Mouse (Mus musculus): Measurements from ENCODE around the gene Zbtb7a. TPM values are rescaled to one million over a fixed set of nuclear protein-coding genes. Genes with fewer than 3 reads are reported as not detected.
"Not testable (repeated sequence)": the region's sequence is repeated elsewhere in the genome, so short reads cannot be mapped to it uniquely, and the experiment has no call there.

Gene Zbtb7a
- polyA plus RNA-seq, 1 experiment from 2014 or later = 94.1 TPM

- peaks cover 11% of the 10 kb centered on the region; the same call in 1 of the 2 replicates for H3K36me3 ChIP-seq (ENCODE audit: control insufficient read depth, insufficient read depth, low read length)
- H3K4me1 ChIP-seq (replicated peaks; ENCODE audit: control insufficient read depth, insufficient read depth) = no peaks in the 10 kb centered on the region
- no peaks in the 10 kb centered on the region for H3K27me3 ChIP-seq (ENCODE audit: control insufficient read depth, insufficient read depth, low read length)
- peak within 1 kb of the TSS; percentile 93 for H3K4me2 ChIP-seq (replicated peaks; ENCODE audit: low read depth)
- H3K27ac ChIP-seq (replicated peaks) = peak within 1 kb of the TSS; percentile 87
- TF ChIP-seq EP300 (optimal IDR thresholded peaks at IDR 0.05) (no peak), CTCF (IDR thresholded peaks at IDR 0.05; ENCODE audit: low read depth) (no peak)
- under 1% methylated on average over 49 of the region's 64 CpGs for WGBS
- peak within 1 kb of the TSS; percentile 91 for H3K4me3 ChIP-seq (ENCODE audit: low read depth, low read length)
- ATAC-seq (ENCODE audit: low FRiP score, low TSS enrichment) (peak; percentile 91), DNase-seq (ENCODE audit: low spot score) (peak; percentile 100)
- H3K9ac ChIP-seq (ENCODE audit: low read length) = peak within 1 kb of the TSS; percentile 88
- H3K9me3 ChIP-seq (ENCODE audit: control insufficient read depth, low read length) = no peaks in the 10 kb centered on the region
Observed at GRCm38 (mm10) chr10:81167200-81168086, 32.4 kb downstream of the Zbtb7a start, which contains the start of gene Pias4. Gene Pias4, minus strand, starts transcription at chr10:81167923.

GRCm38 (mm10) chr10:81168087-81168431 is 33.0 kb downstream of the Zbtb7a start:
- 8% methylated on average over 5 of the region's 5 CpGs for WGBS

DNA sequence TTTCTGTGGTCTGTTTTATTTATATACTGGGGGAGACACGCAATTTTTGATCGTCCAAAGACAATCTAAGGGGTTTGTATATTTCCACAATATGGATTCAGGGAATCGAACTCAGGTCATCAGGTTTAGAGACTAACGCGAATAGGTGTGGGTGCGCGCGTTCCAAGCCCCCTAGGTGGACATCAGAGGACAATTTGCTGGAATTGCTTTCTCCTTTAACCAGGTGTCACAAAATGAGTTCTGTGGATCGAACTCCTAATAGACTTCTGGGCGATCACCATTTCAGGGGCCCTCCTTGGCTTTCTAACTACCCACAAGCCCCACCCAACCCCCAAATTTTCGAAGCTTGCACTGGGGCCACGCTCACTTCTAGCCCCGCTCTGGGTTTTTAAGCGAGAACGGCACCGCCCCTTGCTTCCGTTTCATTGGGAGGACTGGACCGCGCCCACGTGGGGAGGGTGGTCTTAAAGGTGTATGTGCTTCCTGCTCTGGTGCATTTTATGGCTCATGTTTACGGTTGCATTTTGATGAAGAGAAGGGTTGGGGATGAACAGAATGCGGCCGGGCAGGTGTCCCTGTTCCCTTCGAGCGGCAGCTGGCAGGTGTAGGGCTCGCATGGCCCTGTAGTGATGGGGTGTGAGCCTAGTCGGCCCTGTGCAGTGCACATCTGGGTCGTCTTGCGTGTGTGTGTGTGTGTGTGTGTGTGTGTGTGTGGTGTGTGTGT is 33.7 kb downstream of the Zbtb7a start:
- peak overlapping the region; percentile 55 for H3K9ac ChIP-seq (ENCODE audit: low read length)
- DNase-seq (ENCODE audit: low spot score) (peak; percentile 90), ATAC-seq (ENCODE audit: low FRiP score, low TSS enrichment) (peak; percentile 55)
- TF ChIP-seq EP300 (optimal IDR thresholded peaks at IDR 0.05) (no peak), CTCF (IDR thresholded peaks at IDR 0.05; ENCODE audit: low read depth) (no peak)
- H3K27ac ChIP-seq (replicated peaks) = peak overlapping the region; percentile 87
- H3K9me3 ChIP-seq (ENCODE audit: control insufficient read depth, low read length) = no peaks in the 10 kb centered on the region
- H3K4me3 ChIP-seq (ENCODE audit: low read depth, low read length) = peak overlapping the region; percentile 42
- H3K27me3 ChIP-seq (ENCODE audit: control insufficient read depth, insufficient read depth, low read length) = no peaks in the 10 kb centered on the region
- H3K4me2 ChIP-seq (replicated peaks; ENCODE audit: low read depth) = peak overlapping the region; percentile 75
- H3K36me3 ChIP-seq (ENCODE audit: control insufficient read depth, insufficient read depth, low read length) = peaks cover 1% of the 10 kb centered on the region; the same call in 1 of the 2 replicates
- no peaks in the 10 kb centered on the region for H3K4me1 ChIP-seq (replicated peaks; ENCODE audit: control insufficient read depth, insufficient read depth)
- under 1% methylated on average over 29 of the region's 29 CpGs for WGBS

More at GRCm38 (mm10) chr10:81168087-81168431, 33.0 kb downstream of the Zbtb7a start:
- peaks cover 7% of the 10 kb centered on the region; the same call in 1 of the 2 replicates for H3K36me3 ChIP-seq (ENCODE audit: control insufficient read depth, insufficient read depth, low read length)
- H3K9ac ChIP-seq (ENCODE audit: low read length) = 0 out of 2 replicates have a peak overlapping the region, but pooled peaks have one; percentile 9
- H3K4me2 ChIP-seq (replicated peaks; ENCODE audit: low read depth) = peak overlapping the region; percentile 75
- H3K4me1 ChIP-seq (replicated peaks; ENCODE audit: control insufficient read depth, insufficient read depth) = no peaks in the 10 kb centered on the region
- no peak for TF ChIP-seq CTCF (IDR thresholded peaks at IDR 0.05; ENCODE audit: low read depth)
- no peak for TF ChIP-seq EP300 (optimal IDR thresholded peaks at IDR 0.05)
- no peaks in the 10 kb centered on the region for H3K9me3 ChIP-seq (ENCODE audit: control insufficient read depth, low read length)
- peak; percentile 48 for ATAC-seq (ENCODE audit: low FRiP score, low TSS enrichment)
- H3K27me3 ChIP-seq (ENCODE audit: control insufficient read depth, insufficient read depth, low read length) = no peaks in the 10 kb centered on the region
- no peak for DNase-seq (ENCODE audit: low spot score)
- peak overlapping the region; percentile 42 for H3K4me3 ChIP-seq (ENCODE audit: low read depth, low read length)
- H3K27ac ChIP-seq (replicated peaks) = peak overlapping the region; percentile 87

DNA sequence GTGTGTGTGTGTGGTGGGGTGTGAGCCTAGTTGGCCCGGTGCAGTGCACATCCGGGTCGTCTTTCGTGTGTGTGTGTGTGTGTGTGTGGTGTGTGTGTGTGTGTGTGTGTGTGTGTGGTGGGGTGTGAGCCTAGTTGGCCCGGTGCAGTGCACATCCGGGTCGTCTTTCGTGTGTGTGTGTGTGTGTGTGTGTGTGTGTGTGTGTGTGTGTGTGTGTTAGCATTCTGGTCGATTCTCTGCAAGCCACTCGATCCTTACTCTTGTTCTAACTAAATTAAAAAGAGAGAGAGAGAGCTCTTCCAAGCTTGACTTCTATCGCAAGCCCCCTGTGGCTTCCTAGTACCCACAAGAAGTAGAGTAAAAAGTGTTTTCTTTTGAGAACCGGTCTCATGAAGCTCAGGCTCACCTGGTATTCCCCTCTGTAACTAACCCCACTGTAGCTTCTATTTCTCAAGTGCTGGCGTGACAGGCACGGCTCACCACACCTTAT is 34.4 kb downstream of the Zbtb7a start:
- peak; percentile 42 for DNase-seq (ENCODE audit: low spot score)
- H3K27ac ChIP-seq (replicated peaks) = peak overlapping the region; percentile 81
- not testable (repeated sequence) for H3K27me3 ChIP-seq (ENCODE audit: control insufficient read depth, insufficient read depth, low read length); H3K4me3 ChIP-seq (ENCODE audit: low read depth, low read length); H3K4me1 ChIP-seq (replicated peaks; ENCODE audit: control insufficient read depth, insufficient read depth); H3K9me3 ChIP-seq (ENCODE audit: control insufficient read depth, low read length); H3K36me3 ChIP-seq (ENCODE audit: control insufficient read depth, insufficient read depth, low read length); H3K9ac ChIP-seq (ENCODE audit: low read length)
- peak; percentile 65 for ATAC-seq (ENCODE audit: low FRiP score, low TSS enrichment)
- WGBS = 21% methylated on average over 11 of the region's 14 CpGs
- H3K4me2 ChIP-seq (replicated peaks; ENCODE audit: low read depth) = 0 out of 2 replicates have a peak overlapping the region, but pooled peaks have one; percentile 20

DNA sequence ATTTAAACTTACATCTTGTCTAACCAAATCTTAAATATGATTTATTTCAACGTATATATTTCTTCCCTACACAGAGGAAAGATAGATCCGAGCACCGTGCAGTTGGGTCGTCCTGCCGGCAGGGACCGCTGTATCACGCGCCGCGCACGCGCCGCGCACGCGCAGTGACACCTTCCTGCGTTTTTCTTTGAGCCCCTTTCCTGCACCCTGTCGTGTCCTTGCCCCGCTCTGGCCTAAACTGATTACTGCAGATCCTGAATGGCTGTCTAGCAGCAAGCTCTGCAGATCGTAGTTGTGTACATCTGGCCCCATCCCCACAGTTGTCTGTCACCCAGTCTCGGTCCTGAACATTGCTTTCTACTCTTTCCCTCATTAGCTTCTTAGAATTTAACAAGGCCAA is 38.1 kb downstream of the Zbtb7a start:
- WGBS = 2% methylated on average over 21 of the region's 21 CpGs
- peak overlapping the region; percentile 88 for H3K27ac ChIP-seq (replicated peaks)
- ATAC-seq (ENCODE audit: low FRiP score, low TSS enrichment) = peak; percentile 14; the same call in 1 of the 2 replicates
- no peaks in the 10 kb centered on the region for H3K9me3 ChIP-seq (ENCODE audit: control insufficient read depth, low read length)
- H3K4me2 ChIP-seq (replicated peaks; ENCODE audit: low read depth) = peak overlapping the region; percentile 32
- 0 out of 2 replicates have a peak overlapping the region, but pooled peaks have one; percentile 27 for H3K9ac ChIP-seq (ENCODE audit: low read length)
- H3K27me3 ChIP-seq (ENCODE audit: control insufficient read depth, insufficient read depth, low read length) = no peaks in the 10 kb centered on the region
- no peak overlapping the region for H3K4me3 ChIP-seq (ENCODE audit: low read depth, low read length)
- peak; percentile 94 for TF ChIP-seq CTCF (IDR thresholded peaks at IDR 0.05; ENCODE audit: low read depth)
- no peak for TF ChIP-seq EP300 (optimal IDR thresholded peaks at IDR 0.05)
- peak; percentile 85 for DNase-seq (ENCODE audit: low spot score)
- peaks cover 3% of the 10 kb centered on the region; the same call in 1 of the 2 replicates for H3K36me3 ChIP-seq (ENCODE audit: control insufficient read depth, insufficient read depth, low read length)
- H3K4me1 ChIP-seq (replicated peaks; ENCODE audit: control insufficient read depth, insufficient read depth) = peaks cover 4% of the 10 kb centered on the region; the same call in 1 of the 2 replicates
